ENCODE assay signal across 11 mouse cellular contexts in the genomic region with DNA sequence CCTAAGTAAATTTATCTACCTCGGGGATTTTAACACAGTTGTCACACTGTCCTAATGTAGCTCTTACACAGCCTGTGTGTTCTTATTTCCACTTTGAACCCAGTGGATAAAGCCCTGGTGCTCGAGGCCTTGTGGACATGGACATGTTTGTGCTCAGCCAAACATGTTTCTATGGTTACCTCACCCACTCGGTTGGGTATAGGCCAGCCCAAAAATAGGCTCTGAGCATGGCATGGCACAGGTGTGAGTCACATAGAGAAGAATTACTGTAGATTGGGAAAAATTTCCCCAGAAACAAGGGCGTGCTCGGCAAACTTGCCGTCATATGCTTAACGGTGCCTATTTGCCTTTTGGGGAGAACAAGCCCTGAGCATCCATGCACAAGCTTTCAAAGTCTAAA.
DNase-seq lines count a peak whose midpoint lies in the region; ATAC-seq and TF ChIP-seq lines count a peak whose summit lies in the region.
"Had no signal": no experiment of that assay in that cellular context is flagged by ENCODE, and none has a peak within 500 bp of the region (broad histone marks: within the 10 kb centered on the region; RNA-seq: fewer than 3 reads in every experiment).

No protein-coding gene starts in this region.

- H3K9ac ChIP-seq in heart, embryonic 13.5 days, result no peak overlapping the region
- H3K9ac ChIP-seq in heart, postnatal 0 days (replicated peaks; ENCODE audit: low read depth, low read length), result no peak overlapping the region
- H3K9ac ChIP-seq in forebrain, embryonic 14.5 days (ENCODE audit: low read length), result no peak overlapping the region
- H3K9ac ChIP-seq: forebrain, embryonic 13.5 days; hindbrain, embryonic 15.5 days had no signal

- H3K4me1 ChIP-seq in heart, embryonic 13.5 days, result peaks cover 65% of the 10 kb centered on the region
- peaks cover 76% of the 10 kb centered on the region for H3K4me1 ChIP-seq in G1E (ENCODE audit: insufficient read depth, low read depth, low read length)
- peaks cover 33% of the 10 kb centered on the region for H3K4me1 ChIP-seq in heart, postnatal 0 days (ENCODE audit: control insufficient read depth, insufficient read depth)
- H3K4me1 ChIP-seq in forebrain, embryonic 14.5 days (ENCODE audit: control insufficient read depth, insufficient read depth, low read length), result no peaks in the 10 kb centered on the region
- H3K4me1 ChIP-seq: forebrain, embryonic 13.5 days; hindbrain, embryonic 15.5 days had no signal

- peak overlapping the region; percentile 88 for H3K27ac ChIP-seq in heart, embryonic 13.5 days (replicated peaks)
- H3K27ac ChIP-seq in heart, postnatal 0 days (ENCODE audit: low read depth), result peak overlapping the region; percentile 86
- no peak overlapping the region for H3K27ac ChIP-seq in forebrain, embryonic 14.5 days (ENCODE audit: low read depth, low read length)
- H3K27ac ChIP-seq: forebrain, embryonic 13.5 days; hindbrain, embryonic 15.5 days had no signal

- intact Hi-C loops in heart, postnatal 25 days (cut with DNase I), result no loop called here

- no peaks in the 10 kb centered on the region for H3K27me3 ChIP-seq in heart, embryonic 13.5 days (replicated peaks)
- no peaks in the 10 kb centered on the region for H3K27me3 ChIP-seq in G1E (ENCODE audit: insufficient read depth, low read length)
- no peaks in the 10 kb centered on the region for H3K27me3 ChIP-seq in heart, postnatal 0 days (ENCODE audit: control insufficient read depth, insufficient read depth, low read length)
- no peaks in the 10 kb centered on the region for H3K27me3 ChIP-seq in forebrain, embryonic 14.5 days (replicated peaks; ENCODE audit: control insufficient read depth, insufficient read depth, low read length)
- H3K27me3 ChIP-seq: forebrain, embryonic 13.5 days; hindbrain, embryonic 15.5 days had no signal

- H3K4me2 ChIP-seq in heart, embryonic 13.5 days, result peak overlapping the region; percentile 61
- peak overlapping the region; percentile 51 for H3K4me2 ChIP-seq in heart, postnatal 0 days (ENCODE audit: low read depth, low read length)
- H3K4me2 ChIP-seq in forebrain, embryonic 14.5 days (ENCODE audit: low read length), result no peak overlapping the region
- H3K4me2 ChIP-seq: forebrain, embryonic 13.5 days; hindbrain, embryonic 15.5 days had no signal

- TF ChIP-seq CTCF in G1E (IDR thresholded peaks at IDR 0.05; ENCODE audit: low read depth, low read length), result no peak
- no peak for TF ChIP-seq CTCF in heart, postnatal 0 days (IDR thresholded peaks at IDR 0.05; ENCODE audit: low read depth)

- no peaks in the 10 kb centered on the region for H3K9me3 ChIP-seq in heart, embryonic 13.5 days
- H3K9me3 ChIP-seq in G1E (replicated peaks), result no peaks in the 10 kb centered on the region
- H3K9me3 ChIP-seq in heart, postnatal 0 days (replicated peaks; ENCODE audit: control insufficient read depth, low read length), result no peaks in the 10 kb centered on the region
- H3K9me3 ChIP-seq in forebrain, embryonic 14.5 days (replicated peaks; ENCODE audit: control insufficient read depth, low read length), result no peaks in the 10 kb centered on the region
- H3K9me3 ChIP-seq: forebrain, embryonic 13.5 days; hindbrain, embryonic 15.5 days had no signal

- WGBS in heart, embryonic 13.5 days, result 62% methylated on average over 7 of the region's 7 CpGs
- 50% methylated on average over 7 of the region's 7 CpGs for WGBS in heart, postnatal 0 days
- WGBS in forebrain, embryonic 14.5 days, result 80% methylated on average over 7 of the region's 7 CpGs

- no peak overlapping the region for H3K4me3 ChIP-seq in heart, embryonic 13.5 days
- peak overlapping the region; percentile 18; the same call in 1 of the 2 replicates for H3K4me3 ChIP-seq in G1E (ENCODE audit: low read depth, low read length)
- no peak overlapping the region for H3K4me3 ChIP-seq in heart, postnatal 0 days (ENCODE audit: low read depth, low read length)
- H3K4me3 ChIP-seq in forebrain, embryonic 14.5 days (ENCODE audit: low read depth, low read length), result no peak overlapping the region
- H3K4me3 ChIP-seq: forebrain, embryonic 13.5 days; hindbrain, embryonic 15.5 days had no signal

- no peak for ATAC-seq in heart, embryonic 13.5 days (ENCODE audit: extremely low read depth, insufficient number of reproducible peaks, low FRiP score, low TSS enrichment)
- no peak for ATAC-seq in G1E (ENCODE audit: extremely low read depth, insufficient number of reproducible peaks, low FRiP score, poor library complexity, severe bottlenecking)
- peak; percentile 34; the same call in 1 of the 2 replicates for ATAC-seq in heart, postnatal 0 days (ENCODE audit: insufficient read depth, low read depth)
- ATAC-seq in forebrain, embryonic 14.5 days, result no peak
- ATAC-seq: forebrain, embryonic 13.5 days had no signal

- DNase-seq in heart, postnatal 25 days (ENCODE audit: low spot score), result no peak
- no peak for DNase-seq in G1E (ENCODE audit: low spot score)
- DNase-seq in adrenal gland, postnatal 10 days, result peak; percentile 45
- DNase-seq in heart, postnatal 0 days (ENCODE audit: low spot score), result no peak
- no peak for DNase-seq in urinary bladder, adult 18-20 months (ENCODE audit: low spot score in 2 of 2)
- DNase-seq in forebrain, embryonic 14.5 days (ENCODE audit: low spot score), result no peak
- DNase-seq in spleen, adult 12 weeks (ENCODE audit: low spot score), result no peak
- DNase-seq: kidney, postnatal 14 days had no signal

- H3K36me3 ChIP-seq in heart, embryonic 13.5 days, result no peaks in the 10 kb centered on the region
- H3K36me3 ChIP-seq in G1E (replicated peaks), result peaks cover 3% of the 10 kb centered on the region
- H3K36me3 ChIP-seq in heart, postnatal 0 days (replicated peaks; ENCODE audit: control insufficient read depth, insufficient read depth, low read length), result no peaks in the 10 kb centered on the region
- H3K36me3 ChIP-seq in forebrain, embryonic 14.5 days (ENCODE audit: control insufficient read depth, insufficient read depth, low read length), result no peaks in the 10 kb centered on the region
- H3K36me3 ChIP-seq: hindbrain, embryonic 15.5 days had no signal

- TF ChIP-seq EP300 in heart, postnatal 0 days (IDR thresholded peaks at IDR 0.05; ENCODE audit: low read depth), result no peak
